Mouse (Mus musculus) thymus, postnatal 0 days (tissue): ENCODE measurements around the gene Cbfa2t2. TPM values are rescaled to one million over a fixed set of nuclear protein-coding genes. Genes with fewer than 3 reads are reported as not detected.

Experiments
- DNase-seq: peaks from one replicate; pipeline ENCODE4 v3.0.0-alpha.2; 2015; ENCODE audit warnings: low spot score
- polyA plus RNA-seq: library from polyadenylated mRNA; unstranded; fragments of >200 nt; fragmentation: Nextera tagmentation; extraction: Ambion mirVana; gene quantifications from 2 replicates; pipeline ENCODE4 v1.2.1, GENCODE M21; 2015

Gene Cbfa2t2
- polyA plus RNA-seq, 1 experiment from 2014 or later = 25.4 TPM

DNA sequence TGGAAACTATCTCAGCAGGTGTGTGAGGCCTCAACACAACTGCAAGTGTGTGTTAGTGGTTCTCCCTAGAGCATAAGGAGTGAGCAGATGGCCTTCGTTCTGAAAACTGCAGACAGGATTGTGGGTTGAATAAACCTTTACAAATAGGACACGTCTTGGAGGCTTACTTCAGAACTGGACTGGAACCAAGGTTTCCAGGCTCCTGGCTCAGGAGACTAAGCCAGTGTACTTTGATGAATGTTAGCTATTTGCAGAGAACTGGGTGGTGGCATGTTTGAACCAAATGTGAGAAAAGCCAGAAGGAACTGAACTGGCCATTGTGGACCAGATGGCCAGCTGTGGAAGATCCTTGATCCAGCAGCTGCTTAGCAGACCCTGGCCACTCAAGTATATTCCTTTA is 102.0 kb downstream of the Cbfa2t2 start:
- DNase-seq = no peak

DNA sequence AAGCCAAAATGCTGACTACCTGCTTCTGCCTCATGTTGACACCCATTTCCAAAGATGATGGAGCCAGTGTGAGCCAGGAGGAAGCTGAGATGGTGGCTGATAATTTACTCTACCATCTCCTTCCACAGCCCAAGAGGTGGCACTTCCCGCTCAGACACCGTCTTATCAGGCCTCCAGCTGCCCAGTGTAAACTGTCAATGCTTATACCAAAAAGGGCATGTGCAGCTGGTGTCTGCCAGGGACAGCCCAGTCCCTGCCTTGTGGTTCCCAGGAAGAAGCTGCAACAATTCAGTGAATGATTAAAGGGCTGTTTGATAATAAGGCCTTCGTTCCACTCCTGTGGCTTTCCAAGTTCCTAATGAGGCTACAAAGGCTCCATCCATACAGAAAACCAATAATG is 102.4 kb downstream of the Cbfa2t2 start:
- DNase-seq = no peak

DNA sequence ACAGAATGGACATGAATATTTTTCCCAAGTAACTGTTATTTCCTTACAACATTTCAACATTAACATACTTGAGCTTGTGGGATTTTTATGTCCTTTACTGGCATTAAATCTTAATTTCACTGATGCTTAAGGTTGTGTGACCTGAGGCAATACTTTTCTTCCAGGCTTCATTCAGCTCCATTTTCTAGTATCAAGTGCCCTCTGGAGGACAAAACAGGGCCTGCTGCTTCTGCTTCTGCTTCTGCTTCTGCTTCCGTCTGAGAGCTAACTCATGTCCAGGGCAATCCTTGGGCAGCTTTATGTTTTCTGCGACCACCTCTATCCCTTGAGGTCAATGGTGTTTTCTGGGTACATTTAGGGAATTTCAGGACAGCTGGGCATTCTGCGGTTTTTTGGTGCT is 103.4 kb downstream of the Cbfa2t2 start:
- peak; percentile 47 for DNase-seq

DNA sequence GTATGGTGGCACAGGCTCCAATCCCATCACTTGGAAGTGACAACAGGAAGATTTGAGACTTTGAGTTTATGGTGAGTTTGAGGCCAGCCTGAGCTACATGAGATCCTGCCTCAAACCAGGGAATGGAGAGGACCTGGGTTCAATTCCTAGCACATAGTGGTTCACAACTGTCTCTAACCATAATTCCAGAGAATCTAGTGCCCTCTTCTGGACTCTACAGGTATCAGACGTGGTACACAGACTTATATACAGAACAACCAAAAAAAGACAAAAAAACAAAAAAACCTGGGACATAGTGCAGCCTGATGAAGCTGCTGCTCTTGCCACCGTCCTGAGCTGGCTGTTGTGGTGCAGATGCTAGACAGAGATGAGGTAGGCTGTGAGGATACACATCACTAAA is 105.3 kb downstream of the Cbfa2t2 start:
- no peak for DNase-seq

DNA sequence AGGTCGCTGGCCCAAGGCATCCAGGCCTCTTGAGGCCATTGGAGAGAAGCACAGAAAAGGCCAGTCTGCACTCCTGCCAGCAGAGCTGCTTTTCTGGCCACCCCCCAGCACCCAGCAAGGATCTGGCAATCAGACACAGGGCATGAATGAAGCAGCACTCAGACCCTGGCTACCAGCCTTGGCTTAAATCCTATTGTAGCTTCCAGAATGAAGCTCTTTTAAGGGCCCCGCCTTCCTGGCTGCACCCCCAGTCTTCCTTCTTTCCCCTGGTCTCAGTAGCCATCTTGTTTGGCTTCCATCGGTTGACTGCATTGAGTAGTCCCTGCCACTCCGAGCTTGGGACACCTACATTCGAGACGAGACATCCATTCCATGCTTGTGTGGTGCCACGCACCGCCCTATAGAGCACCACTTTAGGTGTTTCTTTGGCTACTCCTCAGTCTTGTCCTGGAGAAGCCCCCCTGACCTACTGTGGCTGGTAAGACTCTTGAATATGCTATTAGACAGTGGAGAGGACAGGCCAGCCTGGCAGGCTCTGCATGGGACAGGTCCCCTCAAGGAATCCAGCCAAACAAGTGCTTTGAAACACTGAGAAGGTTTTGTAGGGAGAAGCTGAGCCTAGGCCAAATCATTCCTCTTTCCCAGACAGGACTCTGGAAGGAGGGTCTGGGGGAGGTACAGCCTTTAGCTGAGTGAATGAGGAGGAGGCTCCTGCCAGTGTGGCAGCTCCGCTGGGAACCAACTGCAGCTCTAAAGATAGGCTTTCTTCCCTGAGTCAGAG is 107.5 kb downstream of the Cbfa2t2 start:
- no peak for DNase-seq

DNA sequence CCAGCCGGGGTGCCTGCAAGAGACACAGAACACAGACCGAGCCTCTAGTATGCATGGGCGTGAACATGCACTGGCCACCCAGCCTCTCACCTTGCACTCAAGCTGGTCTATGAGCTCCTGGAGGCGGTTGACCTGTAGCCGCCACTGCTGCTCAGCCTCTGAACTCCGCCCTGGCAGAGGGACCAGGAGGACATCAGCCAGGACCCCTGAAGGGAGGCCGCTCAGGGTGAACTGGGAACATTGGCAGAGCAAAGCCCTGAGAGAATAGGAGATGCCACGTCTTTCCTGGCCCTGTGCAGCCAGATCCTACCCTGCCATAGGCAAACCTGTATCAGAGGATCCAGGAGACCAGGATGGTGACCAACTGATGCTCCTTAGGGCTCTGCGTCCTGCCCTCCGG is 110.4 kb downstream of the Cbfa2t2 start, which contains the start of gene 1700003F12Rik:
Gene 1700003F12Rik (plus strand): TSS at position 375 of the 400 bp plus-strand sequence.
- peak; percentile 1 for DNase-seq

DNA sequence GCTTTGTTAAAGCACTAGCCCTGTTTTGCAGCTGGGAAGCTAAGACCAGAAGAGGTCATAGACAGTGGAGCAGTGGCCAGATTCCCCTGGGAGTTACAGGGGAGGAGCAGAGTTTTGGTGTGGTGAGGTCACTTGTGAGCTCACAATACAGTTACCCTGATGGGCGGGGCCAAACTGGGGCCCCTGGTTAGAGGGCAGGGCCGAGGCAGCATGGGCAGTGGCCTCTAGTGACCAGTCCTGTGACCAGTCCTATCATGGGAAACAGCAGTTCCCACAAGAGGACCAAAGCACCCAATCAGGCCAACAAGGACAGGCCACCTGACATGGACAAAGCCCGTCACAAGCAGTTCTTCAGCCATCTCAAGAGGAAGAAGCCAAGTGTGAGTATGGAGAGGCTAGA is 112.4 kb downstream of the Cbfa2t2 start:
- no peak for DNase-seq

DNA sequence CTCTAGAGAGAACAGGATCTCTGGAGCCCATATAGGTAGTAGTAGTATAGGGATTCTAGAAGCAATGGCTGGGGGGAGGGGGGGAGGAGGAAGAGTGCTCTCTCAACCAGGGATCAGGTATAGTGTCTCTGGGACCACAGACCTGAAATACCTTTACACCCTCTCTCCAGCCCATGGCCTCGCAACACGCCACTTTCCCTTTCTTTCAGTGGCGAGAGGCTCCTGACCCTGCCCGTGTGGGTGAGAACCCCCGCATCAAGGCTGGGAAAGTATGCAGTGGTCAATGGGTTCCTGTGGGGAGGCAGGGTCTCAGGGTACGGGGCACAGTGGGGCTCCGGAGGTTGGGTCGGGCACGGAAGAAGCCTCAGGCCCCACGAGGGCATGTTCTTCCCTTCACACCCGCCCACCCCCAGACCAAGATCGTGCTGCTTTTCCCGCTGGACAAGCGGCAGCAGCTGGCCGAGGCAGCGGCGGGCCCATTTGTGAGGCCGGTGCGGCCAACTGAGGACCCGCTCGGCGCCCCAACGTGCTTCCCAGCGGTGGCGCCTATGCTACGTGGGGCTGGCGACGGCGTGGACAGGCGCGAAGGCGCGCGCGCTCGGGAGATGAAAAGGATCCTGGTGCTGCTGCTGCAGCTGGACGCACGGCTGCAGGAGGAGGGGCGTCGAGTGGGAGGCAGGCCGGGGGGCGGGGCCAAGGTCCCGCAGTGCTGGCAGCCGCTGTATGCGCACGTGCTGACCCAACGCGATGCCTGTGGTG is 113.0 kb downstream of the Cbfa2t2 start:
- peak; percentile 70 for DNase-seq

DNA sequence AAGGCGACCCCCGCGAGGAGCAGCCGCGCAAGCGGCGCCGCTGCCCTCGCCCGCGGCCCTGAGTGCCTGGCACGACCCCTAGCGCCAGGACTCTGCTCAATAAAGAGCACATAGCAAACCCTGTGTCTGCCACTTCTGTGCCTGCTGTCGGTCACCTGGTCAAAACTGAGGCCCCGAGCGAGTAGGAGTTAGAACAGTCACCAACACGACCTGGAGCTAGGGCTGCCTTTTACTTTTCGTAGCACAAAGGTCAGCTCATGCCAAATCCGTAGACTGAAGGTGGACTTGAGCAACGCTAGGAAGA is 113.6 kb downstream of the Cbfa2t2 start:
- DNase-seq = no peak

DNA sequence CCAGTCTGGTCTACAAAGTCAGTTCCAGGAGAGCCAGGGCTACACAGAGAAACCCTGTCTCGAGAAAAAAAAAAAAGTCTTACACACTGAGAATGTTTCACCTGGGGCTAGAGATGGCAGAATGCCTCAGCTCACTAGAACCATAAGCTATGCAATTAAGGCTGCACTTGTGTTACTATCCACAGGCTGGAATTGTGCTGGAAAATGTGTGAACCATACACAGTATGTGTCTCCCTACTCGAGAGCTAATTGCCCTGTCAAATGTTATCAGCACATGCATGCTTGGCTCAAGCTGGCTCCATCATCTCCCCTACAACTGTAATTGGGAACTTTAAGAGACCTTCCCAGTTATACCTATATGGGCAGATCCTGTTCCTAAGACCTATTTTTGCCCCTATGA is 114.7 kb downstream of the Cbfa2t2 start:
- no peak for DNase-seq

DNA sequence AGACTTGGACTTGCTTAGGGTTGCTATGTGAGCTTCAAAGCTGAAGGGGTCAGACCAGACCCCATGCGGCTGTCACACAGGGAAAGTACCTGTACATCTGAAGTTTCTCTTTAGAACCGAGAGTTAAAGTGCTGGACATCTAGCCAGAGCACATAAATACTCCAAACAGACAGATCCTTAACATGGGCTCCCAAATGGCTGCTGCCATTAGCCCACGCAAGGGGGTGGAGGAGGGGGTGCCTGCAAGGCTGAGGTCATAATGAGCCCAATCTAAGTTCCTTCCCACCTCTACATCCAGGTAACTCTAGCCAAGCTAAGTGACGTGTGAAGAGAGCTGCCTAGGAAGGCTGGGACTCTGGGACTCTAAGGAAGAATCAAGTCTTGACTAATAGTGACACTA is 115.2 kb downstream of the Cbfa2t2 start, which contains the start of gene Actl10:
Gene Actl10 (plus strand): TSS at position 301 of the 400 bp plus-strand sequence.
- DNase-seq = no peak

DNA sequence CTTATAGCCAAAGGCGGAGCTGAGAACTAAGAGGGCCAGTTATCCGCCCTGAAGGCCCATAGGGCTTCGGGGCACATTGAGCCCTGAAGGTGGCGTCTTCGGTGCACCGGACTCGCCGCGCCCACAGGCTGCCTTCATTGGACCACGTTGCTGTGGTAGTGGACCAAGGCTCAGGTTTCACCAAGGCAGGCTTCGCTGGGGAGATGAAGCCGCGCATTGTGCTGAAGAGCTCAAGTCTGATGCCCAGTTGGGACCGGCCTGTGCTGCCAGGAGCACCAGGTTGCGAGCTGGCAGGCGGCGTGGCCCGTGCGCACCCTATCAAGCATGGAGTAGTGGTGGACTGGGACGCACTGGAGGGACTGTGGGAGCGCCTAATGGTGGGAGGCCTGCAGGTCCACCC is 115.6 kb downstream of the Cbfa2t2 start:
- DNase-seq = no peak

DNA sequence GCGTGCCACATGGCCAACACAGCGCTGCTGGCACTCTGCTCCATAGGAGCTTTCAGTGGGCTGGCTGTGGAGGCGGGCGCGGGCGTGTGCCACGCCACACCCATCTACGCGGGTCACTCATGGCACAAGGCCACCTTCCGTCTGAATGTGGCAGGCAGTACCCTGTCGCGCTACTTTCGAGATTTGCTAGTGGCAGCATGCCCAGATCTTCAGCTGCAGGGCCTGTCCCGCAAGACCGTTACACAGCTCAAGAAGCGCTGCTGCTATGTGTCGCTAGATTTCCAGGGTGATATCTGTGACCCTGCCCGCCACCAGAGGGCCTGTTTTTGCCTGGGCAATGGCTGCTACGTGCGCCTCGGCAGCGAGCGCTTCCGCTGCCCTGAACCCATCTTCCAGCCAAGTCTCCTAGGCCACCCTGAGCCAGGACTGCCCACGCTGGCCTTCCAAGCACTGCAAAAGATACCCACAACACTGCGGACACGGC is 116.2 kb downstream of the Cbfa2t2 start:
- peak; percentile 67 for DNase-seq

DNA sequence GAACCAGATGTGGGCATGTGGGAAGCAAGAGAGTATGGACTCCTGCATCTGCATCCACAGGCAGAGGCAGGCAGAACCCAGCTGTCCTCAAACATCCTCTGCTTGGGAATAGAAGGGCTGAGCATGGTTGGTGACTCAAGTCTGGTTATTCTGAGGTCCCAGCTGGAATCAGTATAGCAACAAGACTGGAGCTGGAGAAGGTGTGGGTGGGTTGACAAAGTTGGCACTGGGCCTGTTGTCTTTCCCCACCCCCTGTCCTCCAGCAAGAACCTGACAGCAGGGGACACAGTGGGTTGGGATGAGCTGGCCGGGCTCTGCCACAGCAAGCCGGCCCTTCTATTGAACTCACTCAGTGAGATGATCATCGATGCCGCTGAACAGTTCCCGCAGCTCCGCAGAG is 119.0 kb downstream of the Cbfa2t2 start:
- DNase-seq = no peak

DNA sequence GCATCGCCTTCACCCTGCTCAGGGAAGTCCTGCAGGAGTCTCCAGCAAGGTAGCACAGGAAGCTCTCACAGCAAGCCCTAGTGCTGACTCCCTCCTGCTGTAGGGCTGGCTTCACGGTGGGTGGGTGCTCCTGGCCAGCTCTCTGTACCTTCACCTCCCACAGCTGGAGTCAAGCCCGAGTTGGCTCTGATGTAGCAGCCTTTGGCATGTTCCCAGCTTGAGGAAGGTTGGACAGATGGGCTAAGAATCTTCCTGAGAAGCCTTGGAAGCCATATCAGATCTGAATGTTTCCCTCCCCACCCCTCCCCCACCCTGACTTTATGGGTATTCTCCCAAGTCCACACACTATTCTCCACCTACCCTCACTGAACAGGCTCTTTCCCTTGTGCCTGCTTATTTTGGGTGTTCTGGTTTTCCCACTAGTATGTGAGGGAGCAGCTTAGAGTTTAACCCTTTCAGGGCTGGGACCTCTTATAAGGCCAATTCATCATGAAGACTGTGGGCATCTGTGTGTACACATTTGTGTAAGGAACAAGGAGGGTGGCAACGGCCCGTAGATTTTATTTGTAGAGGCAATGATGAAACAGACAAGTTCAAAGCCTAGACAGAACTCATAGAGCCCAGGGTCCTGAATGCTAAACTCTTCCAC is 121.0 kb downstream of the Cbfa2t2 start:
- no peak for DNase-seq

DNA sequence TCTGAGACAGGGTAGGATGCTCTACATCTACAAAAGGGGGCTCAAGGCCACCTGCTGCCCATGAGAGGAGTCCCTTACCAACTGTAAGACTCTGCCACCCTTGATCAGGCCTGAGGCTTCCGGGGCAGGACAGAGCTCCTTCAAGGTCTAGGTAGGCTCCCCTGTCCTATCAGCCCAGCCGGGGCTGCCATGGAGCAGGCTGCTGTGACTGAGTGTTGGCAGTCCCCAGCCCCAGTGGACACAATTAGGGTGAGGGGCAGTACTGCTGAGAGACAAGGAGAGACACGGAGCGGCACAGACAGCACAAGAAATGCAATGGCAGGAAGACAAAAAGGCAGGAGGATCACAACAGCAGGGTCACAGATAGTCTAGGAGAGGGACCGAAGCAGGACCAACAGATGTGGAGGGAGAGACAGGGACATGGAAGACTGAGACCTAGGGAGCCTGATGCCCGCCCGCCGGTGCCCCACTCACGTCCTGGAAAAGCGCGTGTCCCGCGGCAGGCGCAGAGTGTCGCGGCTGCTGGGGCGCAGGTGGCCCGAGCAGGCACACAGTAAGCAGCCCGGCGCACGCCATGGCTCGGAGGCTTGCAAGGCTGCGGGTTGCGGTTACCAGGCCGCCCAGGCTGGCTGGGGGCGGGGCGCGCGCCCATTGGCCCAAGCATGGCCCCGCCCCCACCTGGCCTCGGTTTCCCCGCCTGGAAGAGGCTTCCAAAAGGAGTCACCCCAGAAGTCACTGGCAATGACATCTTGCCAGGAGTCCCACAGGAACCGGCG is 122.2 kb downstream of the Cbfa2t2 start, which contains the start of gene Necab3:
Gene Necab3 (minus strand): TSS at position 627 of the 776 bp plus-strand sequence.
- DNase-seq = peak; percentile 72

DNA sequence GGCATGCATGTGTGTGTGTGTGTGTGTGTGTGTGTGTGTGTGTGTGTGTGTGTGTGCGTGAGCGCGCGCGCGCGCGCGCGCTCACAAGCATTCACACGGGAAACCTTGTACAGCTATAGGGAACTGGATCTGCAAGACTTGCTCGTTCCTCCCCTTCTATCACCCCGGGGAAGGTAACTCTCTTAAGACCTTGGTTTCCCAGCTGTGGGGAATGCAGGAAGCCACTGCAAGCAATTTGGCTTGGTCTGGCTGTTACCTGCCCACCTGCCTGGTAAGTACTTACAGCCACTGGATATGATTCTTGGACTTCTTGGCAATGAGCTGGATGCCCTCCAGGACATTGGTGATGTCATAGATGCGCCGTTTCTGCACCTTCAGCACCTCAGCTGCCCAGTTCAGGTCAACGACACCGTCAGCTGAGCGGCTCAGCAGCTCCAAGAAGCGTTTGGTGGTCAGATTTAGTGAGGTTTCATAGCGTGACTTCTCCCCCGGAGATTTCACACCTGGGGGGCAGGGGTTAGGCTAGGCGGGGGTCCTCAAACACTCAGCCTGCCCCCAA is 127.4 kb downstream of the Cbfa2t2 start:
- DNase-seq = no peak

DNA sequence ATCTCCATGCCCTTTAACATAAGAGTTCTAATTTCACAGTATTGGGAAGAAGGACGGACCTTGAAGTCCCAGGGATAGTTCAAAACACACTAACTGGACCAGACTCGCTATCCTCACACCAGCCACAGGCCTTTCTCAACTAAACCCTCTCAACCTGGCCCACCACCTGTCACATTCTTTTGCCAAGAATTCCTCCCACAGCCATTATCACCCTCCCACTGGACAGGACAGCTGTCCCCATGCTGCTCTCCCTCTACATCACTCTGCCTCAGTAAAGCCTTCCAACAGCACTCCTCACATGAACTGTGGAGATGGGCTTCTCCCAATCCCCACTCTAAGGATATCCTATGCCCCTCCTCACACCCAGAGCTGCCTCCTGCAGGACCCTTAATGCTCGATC is 129.3 kb downstream of the Cbfa2t2 start:
- DNase-seq = no peak

DNA sequence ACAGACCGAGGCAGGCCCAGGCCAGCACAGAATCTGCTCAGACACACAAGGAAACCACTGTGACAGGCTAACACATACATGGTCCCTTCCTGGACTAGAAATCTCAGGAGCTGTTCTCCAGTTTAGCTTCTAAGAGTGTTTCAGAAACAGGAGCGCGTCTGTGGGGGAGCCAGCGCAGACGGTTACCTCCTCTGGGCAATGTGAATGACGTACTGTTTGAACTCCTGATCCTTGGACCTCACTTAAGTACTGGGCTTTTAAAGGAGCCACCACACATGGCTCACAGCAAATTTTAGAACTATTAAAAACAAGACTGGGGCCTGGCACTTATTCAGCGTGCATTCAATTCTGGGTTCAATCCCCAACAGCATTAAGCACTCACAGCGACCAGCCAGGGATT is 130.4 kb downstream of the Cbfa2t2 start:
- no peak for DNase-seq

DNA sequence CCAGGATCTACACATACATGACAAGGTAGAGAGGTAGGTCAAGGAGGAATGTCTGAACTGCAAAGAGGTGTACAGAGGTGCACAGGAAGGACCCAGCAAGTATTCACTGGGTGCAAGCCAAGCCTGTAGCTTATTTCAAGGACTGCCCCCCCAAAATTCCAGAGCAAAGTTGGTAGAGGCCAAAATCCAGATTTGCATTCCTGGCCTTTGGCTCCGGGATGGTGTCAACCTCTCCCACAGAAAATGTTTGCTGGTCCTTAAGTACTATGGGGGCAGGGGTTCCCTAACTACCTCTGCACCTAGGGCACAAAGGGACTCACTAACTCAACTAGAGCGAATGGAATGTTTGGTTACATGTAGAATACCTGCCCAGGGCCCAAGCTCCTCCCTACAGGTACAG is 131.5 kb downstream of the Cbfa2t2 start:
- no peak for DNase-seq
